Mouse (Mus musculus): ENCODE data around the gene Gm17324.
"Not testable (repeated sequence)": the region's sequence is repeated elsewhere in the genome, so short reads cannot be mapped to it uniquely, and the experiment has no call there.

Gene Gm17324

GRCm38 (mm10) chr9:78447973-78448873 lies at the start of gene Gm17324, which contains the start of gene Mto1:
Gm17324 (minus strand) TSS chr9:78448786.
Mto1 (plus strand) TSS chr9:78448208.
- in situ Hi-C loops (cut with MboI; ENCODE audit: low sequenced_read_pairs) = no loop called here

GRCm38 (mm10) chr9:78493171-78493570 lies 44.6 kb upstream of the Gm17324 start:
- in situ Hi-C loops (cut with MboI; ENCODE audit: low sequenced_read_pairs) = no loop called here

GRCm38 (mm10) chr9:78492254-78492653 lies 43.7 kb upstream of the Gm17324 start:
- in situ Hi-C loops (cut with MboI; ENCODE audit: low sequenced_read_pairs) = no loop called here

- in situ Hi-C loops (cut with MboI; ENCODE audit: low sequenced_read_pairs) = no loop called here
These were observed 42.6 kb upstream of the Gm17324 start for GRCm38 (mm10) chr9:78491169-78491568.

- in situ Hi-C loops (cut with MboI; ENCODE audit: low sequenced_read_pairs) = no loop called here
These were observed 40.4 kb upstream of the Gm17324 start, which contains the start of gene Eef1a1 for GRCm38 (mm10) chr9:78488890-78489420. Eef1a1 (minus strand) TSS chr9:78489151.

- in situ Hi-C loops (cut with MboI; ENCODE audit: low sequenced_read_pairs) = not testable (repeated sequence)
These were observed 39.4 kb upstream of the Gm17324 start for GRCm38 (mm10) chr9:78488021-78488420.

GRCm38 (mm10) chr9:78484660-78485059 lies 36.1 kb upstream of the Gm17324 start:
- in situ Hi-C loops (cut with MboI; ENCODE audit: low sequenced_read_pairs) = no loop called here

- in situ Hi-C loops (cut with MboI; ENCODE audit: low sequenced_read_pairs) = no loop called here
These were observed 33.8 kb upstream of the Gm17324 start for GRCm38 (mm10) chr9:78482386-78482785.

- in situ Hi-C loops (cut with MboI; ENCODE audit: low sequenced_read_pairs) = no loop called here
These were observed 33.1 kb upstream of the Gm17324 start for GRCm38 (mm10) chr9:78481423-78482331.

GRCm38 (mm10) chr9:78480706-78481358 lies 32.2 kb upstream of the Gm17324 start:
- in situ Hi-C loops (cut with MboI; ENCODE audit: low sequenced_read_pairs) = no loop called here

- in situ Hi-C loops (cut with MboI; ENCODE audit: low sequenced_read_pairs) = not testable (repeated sequence)
These were observed 31.6 kb upstream of the Gm17324 start for GRCm38 (mm10) chr9:78480227-78480626.

GRCm38 (mm10) chr9:78479308-78479707 lies 30.7 kb upstream of the Gm17324 start:
- in situ Hi-C loops (cut with MboI; ENCODE audit: low sequenced_read_pairs) = not testable (repeated sequence)

- in situ Hi-C loops (cut with MboI; ENCODE audit: low sequenced_read_pairs) = not testable (repeated sequence)
These were observed 29.5 kb upstream of the Gm17324 start for GRCm38 (mm10) chr9:78478009-78478605.

GRCm38 (mm10) chr9:78477021-78477551 lies 28.5 kb upstream of the Gm17324 start:
- in situ Hi-C loops (cut with MboI; ENCODE audit: low sequenced_read_pairs) = no loop called here

GRCm38 (mm10) chr9:78476531-78477020 lies 28.0 kb upstream of the Gm17324 start:
- in situ Hi-C loops (cut with MboI; ENCODE audit: low sequenced_read_pairs) = no loop called here

- in situ Hi-C loops (cut with MboI; ENCODE audit: low sequenced_read_pairs) = no loop called here
These were observed 27.3 kb upstream of the Gm17324 start for GRCm38 (mm10) chr9:78475873-78476272.

GRCm38 (mm10) chr9:78475383-78475780 lies 26.8 kb upstream of the Gm17324 start:
- in situ Hi-C loops (cut with MboI; ENCODE audit: low sequenced_read_pairs) = no loop called here

- in situ Hi-C loops (cut with MboI; ENCODE audit: low sequenced_read_pairs) = no loop called here
These were observed 26.3 kb upstream of the Gm17324 start for GRCm38 (mm10) chr9:78474771-78475382.

- in situ Hi-C loops (cut with MboI; ENCODE audit: low sequenced_read_pairs) = no loop called here
These were observed 25.7 kb upstream of the Gm17324 start for GRCm38 (mm10) chr9:78474270-78474669.
